24 mouse cellular contexts compared by ENCODE assay signal in the genomic region with DNA sequence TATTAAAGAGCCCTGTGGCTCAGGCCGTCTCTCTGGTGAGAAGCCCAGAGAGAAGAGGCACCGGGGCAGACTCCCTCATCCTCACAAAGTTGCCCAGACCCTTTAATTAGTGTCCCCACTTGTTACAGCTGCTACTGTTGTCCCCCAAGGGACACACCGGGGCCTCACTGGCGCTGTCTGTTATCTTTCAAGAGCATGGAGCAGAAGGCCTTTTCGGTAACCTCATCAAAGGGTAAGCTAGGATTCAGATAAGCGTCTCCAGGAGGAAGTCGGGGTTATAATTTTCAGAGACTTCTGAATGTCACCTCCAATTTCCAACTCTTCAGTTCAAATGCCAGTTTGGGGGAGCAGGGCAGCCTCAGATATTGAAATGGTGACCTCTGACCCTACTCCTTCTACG.
DNase-seq lines count a peak whose midpoint lies in the region; ATAC-seq and TF ChIP-seq lines count a peak whose summit lies in the region.
"Had no signal": no experiment of that assay in that cellular context is flagged by ENCODE, and none has a peak within 500 bp of the region (broad histone marks: within the 10 kb centered on the region; RNA-seq: fewer than 3 reads in every experiment).

No protein-coding gene starts in this region.

- no peak overlapping the region for H3K9ac ChIP-seq in heart, adult 2 months (ENCODE audit: low read depth, low read length)
- no peak overlapping the region for H3K9ac ChIP-seq in midbrain, embryonic 16.5 days (ENCODE audit: low read depth, low read length)
- H3K9ac ChIP-seq in liver, embryonic 11.5 days (ENCODE audit: low read depth, low read length) = peak overlapping the region; percentile 30; the same call in 1 of the 2 replicates
- H3K9ac ChIP-seq: embryonic facial prominence, embryonic 15.5 days; limb, embryonic 13.5 days; lung, embryonic 14.5 days; neural tube, embryonic 12.5 days had no signal

- no peak for TF ChIP-seq POLR2A in heart, adult 2 months (IDR thresholded peaks at IDR 0.05; ENCODE audit: insufficient read depth, low read depth, low read length)

- no peak overlapping the region for H3K4me3 ChIP-seq in heart, embryonic 10.5 days
- no peak overlapping the region for H3K4me3 ChIP-seq in heart, adult 2 months
- H3K4me3 ChIP-seq in midbrain, embryonic 10.5 days = no peak overlapping the region
- H3K4me3 ChIP-seq in midbrain, embryonic 16.5 days (ENCODE audit: low read depth, low read length) = no peak overlapping the region
- H3K4me3 ChIP-seq in liver, embryonic 11.5 days (ENCODE audit: low read depth, low read length) = 0 out of 2 replicates have a peak overlapping the region, but pooled peaks have one; percentile 11
- H3K4me3 ChIP-seq: embryonic facial prominence, embryonic 15.5 days; gastrocnemius, adult 2 months; limb, embryonic 13.5 days; neural tube, embryonic 12.5 days had no signal

- peak overlapping the region; percentile 62; the same call in 1 of the 2 replicates for H3K27ac ChIP-seq in heart, embryonic 10.5 days
- no peak overlapping the region for H3K27ac ChIP-seq in heart, adult 2 months
- H3K27ac ChIP-seq in midbrain, embryonic 10.5 days (replicated peaks) = 0 out of 2 replicates have a peak overlapping the region, but pooled peaks have one; percentile 5
- no peak overlapping the region for H3K27ac ChIP-seq in midbrain, embryonic 16.5 days (ENCODE audit: low read length)
- peak overlapping the region; percentile 38; the same call in 1 of the 2 replicates for H3K27ac ChIP-seq in liver, embryonic 11.5 days (ENCODE audit: low read depth, low read length)
- H3K27ac ChIP-seq: embryonic facial prominence, embryonic 15.5 days; gastrocnemius, adult 2 months; limb, embryonic 13.5 days; neural tube, embryonic 12.5 days had no signal

- intact Hi-C loops in heart, adult 2 months (cut with DNase I) = no loop called here

- peak; percentile 77 for DNase-seq in heart, embryonic 10.5 days (ENCODE audit: low spot score)
- no peak for DNase-seq in heart, adult 2 months
- no peak for DNase-seq in midbrain, embryonic 10.5 days (ENCODE audit: low spot score)
- DNase-seq in liver, embryonic 11.5 days (ENCODE audit: low spot score) = peak; percentile 34
- DNase-seq in yolk sac, embryonic 10.5 days (ENCODE audit: low spot score) = peak; percentile 4
- DNase-seq in gastrocnemius, postnatal 25 days = no peak
- DNase-seq: adrenal gland, adult 8-10 months; B cell, adult 2 months; cerebellum, postnatal 10 days; gastrocnemius, adult 2 months; kidney, postnatal 4 days; lung, embryonic 14.5 days; midbrain, embryonic 14.5 days; right cerebral cortex, postnatal 14 days; spleen, adult 18-20 months had no signal

- no peaks in the 10 kb centered on the region for H3K36me3 ChIP-seq in heart, embryonic 10.5 days
- no peaks in the 10 kb centered on the region for H3K36me3 ChIP-seq in heart, adult 2 months (ENCODE audit: control insufficient read depth, insufficient read depth, low read length)
- H3K36me3 ChIP-seq in midbrain, embryonic 10.5 days = no peaks in the 10 kb centered on the region
- H3K36me3 ChIP-seq in midbrain, embryonic 16.5 days (ENCODE audit: control insufficient read depth, insufficient read depth, low read length) = no peaks in the 10 kb centered on the region
- H3K36me3 ChIP-seq in liver, embryonic 11.5 days (ENCODE audit: control insufficient read depth, insufficient read depth, low read length) = no peaks in the 10 kb centered on the region
- H3K36me3 ChIP-seq: embryonic facial prominence, embryonic 15.5 days; G1E; limb, embryonic 13.5 days; neural tube, embryonic 12.5 days had no signal

- ATAC-seq in midbrain, embryonic 16.5 days = no peak
- peak; percentile 94 for ATAC-seq in liver, embryonic 11.5 days (replicated peaks; ENCODE audit: low FRiP score)
- ATAC-seq in megakaryocyte-erythroid progenitor cell, adult 5-6 weeks (replicated peaks; ENCODE audit: low FRiP score, low TSS enrichment, poor library complexity, severe bottlenecking) = no peak
- ATAC-seq: activated CD4-positive, CD25-positive, alpha-beta regulatory T cell, adult 4 months; intestine, postnatal 0 days had no signal

- TF ChIP-seq EP300 in heart, adult 2 months (IDR thresholded peaks at IDR 0.05; ENCODE audit: insufficient read depth, low read depth, low read length) = no peak

- H3K4me2 ChIP-seq in midbrain, embryonic 16.5 days (ENCODE audit: low read length) = no peak overlapping the region
- H3K4me2 ChIP-seq in liver, embryonic 11.5 days = peak overlapping the region; percentile 55
- H3K4me2 ChIP-seq: embryonic facial prominence, embryonic 15.5 days; limb, embryonic 13.5 days; lung, embryonic 14.5 days; neural tube, embryonic 12.5 days had no signal

- peaks cover 14% of the 10 kb centered on the region for H3K4me1 ChIP-seq in heart, embryonic 10.5 days
- H3K4me1 ChIP-seq in heart, adult 2 months (ENCODE audit: control insufficient read depth, insufficient read depth, low read length) = no peaks in the 10 kb centered on the region
- peaks cover 5% of the 10 kb centered on the region; the same call in 1 of the 2 replicates for H3K4me1 ChIP-seq in midbrain, embryonic 10.5 days
- no peaks in the 10 kb centered on the region for H3K4me1 ChIP-seq in midbrain, embryonic 16.5 days (ENCODE audit: control insufficient read depth, insufficient read depth, low read length)
- peaks cover 8% of the 10 kb centered on the region for H3K4me1 ChIP-seq in liver, embryonic 11.5 days (replicated peaks; ENCODE audit: control insufficient read depth, insufficient read depth, low read length)
- H3K4me1 ChIP-seq: embryonic facial prominence, embryonic 15.5 days; limb, embryonic 13.5 days; neural tube, embryonic 12.5 days had no signal

- TF ChIP-seq CTCF in heart, adult 2 months (IDR thresholded peaks at IDR 0.05) = no peak

- H3K27me3 ChIP-seq in heart, embryonic 10.5 days (ENCODE audit: insufficient read depth, poor library complexity, severe bottlenecking) = no peaks in the 10 kb centered on the region
- H3K27me3 ChIP-seq in heart, adult 2 months (ENCODE audit: control insufficient read depth, insufficient read depth, low read length) = no peaks in the 10 kb centered on the region
- H3K27me3 ChIP-seq in midbrain, embryonic 10.5 days (ENCODE audit: low read depth, poor library complexity, severe bottlenecking) = no peaks in the 10 kb centered on the region
- H3K27me3 ChIP-seq in midbrain, embryonic 16.5 days (ENCODE audit: control insufficient read depth, insufficient read depth, low read depth, low read length) = no peaks in the 10 kb centered on the region
- no peaks in the 10 kb centered on the region for H3K27me3 ChIP-seq in liver, embryonic 11.5 days (replicated peaks; ENCODE audit: control insufficient read depth, insufficient read depth, low read length)
- H3K27me3 ChIP-seq: CH12.LX; embryonic facial prominence, embryonic 15.5 days; neural tube, embryonic 12.5 days had no signal

- no peaks in the 10 kb centered on the region for H3K79me2 ChIP-seq in heart, adult 2 months (replicated peaks; ENCODE audit: control insufficient read depth, insufficient read depth, low read length)

- 19% methylated on average over 8 of the region's 8 CpGs for WGBS in heart, embryonic 10.5 days
- 41% methylated on average over 8 of the region's 8 CpGs for WGBS in heart, adult 2 months
- WGBS in midbrain, embryonic 10.5 days = 82% methylated on average over 8 of the region's 8 CpGs
- 66% methylated on average over 8 of the region's 8 CpGs for WGBS in midbrain, embryonic 16.5 days
- 29% methylated on average over 8 of the region's 8 CpGs for WGBS in liver, embryonic 11.5 days

- H3K9me3 ChIP-seq in heart, embryonic 10.5 days = no peaks in the 10 kb centered on the region
- no peaks in the 10 kb centered on the region for H3K9me3 ChIP-seq in midbrain, embryonic 10.5 days (replicated peaks)
- H3K9me3 ChIP-seq in midbrain, embryonic 16.5 days (replicated peaks; ENCODE audit: control insufficient read depth, low read length, poor library complexity, severe bottlenecking) = no peaks in the 10 kb centered on the region
- H3K9me3 ChIP-seq in liver, embryonic 11.5 days (ENCODE audit: control insufficient read depth, low read length) = no peaks in the 10 kb centered on the region
- H3K9me3 ChIP-seq: embryonic facial prominence, embryonic 15.5 days; limb, embryonic 13.5 days; neural tube, embryonic 12.5 days had no signal

Comparison
In these comparisons a context has a peak if more than half of its experiments do, and no peak if none do; other contexts are left out.
1. DNase-seq: peak in heart, embryonic 10.5 days (single experiment), liver, embryonic 11.5 days (single experiment) and yolk sac, embryonic 10.5 days (single experiment); none in heart, adult 2 months (0 of 2), midbrain, embryonic 10.5 days (single experiment) and gastrocnemius, postnatal 25 days (single experiment).
2. H3K27ac ChIP-seq: peak in heart, embryonic 10.5 days (single experiment), midbrain, embryonic 10.5 days (single experiment) and liver, embryonic 11.5 days (single experiment); none in heart, adult 2 months (single experiment) and midbrain, embryonic 16.5 days (single experiment).